ENCODE assay signal across 9 mouse cellular contexts in the genomic region with DNA sequence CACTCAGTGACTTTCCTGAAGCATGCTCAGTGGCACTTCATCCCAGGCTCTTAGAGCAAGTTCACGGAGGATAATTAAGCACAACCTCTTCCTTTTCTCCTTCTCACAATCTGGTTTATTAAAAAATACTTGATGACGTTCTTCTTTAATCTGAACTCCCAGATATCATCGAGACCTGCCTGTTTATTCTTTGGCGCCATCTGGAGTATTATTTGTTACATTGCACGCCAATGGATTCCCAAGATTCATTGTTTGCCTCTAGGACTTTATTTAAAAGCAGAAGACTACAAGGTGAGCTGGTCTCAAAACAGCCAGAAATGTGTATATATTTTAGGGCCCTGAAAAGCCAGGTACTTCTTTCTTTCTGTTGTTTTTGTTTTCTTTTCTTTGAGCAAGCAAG.
DNase-seq lines count a peak whose midpoint lies in the region; ATAC-seq and TF ChIP-seq lines count a peak whose summit lies in the region.
"Had no signal": no experiment of that assay in that cellular context is flagged by ENCODE, and none has a peak within 500 bp of the region (broad histone marks: within the 10 kb centered on the region; RNA-seq: fewer than 3 reads in every experiment).

No protein-coding gene starts in this region.

- no peak overlapping the region for H3K27ac ChIP-seq in forebrain, embryonic 14.5 days (ENCODE audit: low read depth, low read length)
- H3K27ac ChIP-seq in forebrain, embryonic 15.5 days (replicated peaks), result no peak overlapping the region
- H3K27ac ChIP-seq in liver, postnatal 0 days (ENCODE audit: low read depth), result no peak overlapping the region
- H3K27ac ChIP-seq in liver, embryonic 12.5 days, result no peak overlapping the region

- H3K9me3 ChIP-seq in forebrain, embryonic 14.5 days (replicated peaks; ENCODE audit: control insufficient read depth, low read length), result no peaks in the 10 kb centered on the region
- no peaks in the 10 kb centered on the region for H3K9me3 ChIP-seq in forebrain, embryonic 15.5 days
- no peaks in the 10 kb centered on the region for H3K9me3 ChIP-seq in liver, postnatal 0 days (ENCODE audit: low read length)
- 0 out of 2 replicates have a peak, but pooled peaks cover 4% of the 10 kb centered on the region for H3K9me3 ChIP-seq in liver, embryonic 12.5 days (replicated peaks)

- DNase-seq in forebrain, embryonic 14.5 days (ENCODE audit: low spot score), result peak; percentile 66
- DNase-seq in liver, postnatal 0 days, result no peak
- DNase-seq in T-cell, adult 2 months (ENCODE audit: low spot score), result peak; percentile 12
- DNase-seq in layer of hippocampus, postnatal 14 days (ENCODE audit: low spot score in 2 of 2), result no peak
- DNase-seq in thymus, adult 18-20 months, result no peak

- H3K4me1 ChIP-seq in forebrain, embryonic 14.5 days (ENCODE audit: control insufficient read depth, insufficient read depth, low read length), result no peaks in the 10 kb centered on the region
- H3K4me1 ChIP-seq in forebrain, embryonic 15.5 days, result no peaks in the 10 kb centered on the region
- no peaks in the 10 kb centered on the region for H3K4me1 ChIP-seq in liver, postnatal 0 days (ENCODE audit: insufficient read depth)
- H3K4me1 ChIP-seq in liver, embryonic 12.5 days, result peaks cover 13% of the 10 kb centered on the region

- H3K27me3 ChIP-seq in forebrain, embryonic 14.5 days (replicated peaks; ENCODE audit: control insufficient read depth, insufficient read depth, low read length), result no peaks in the 10 kb centered on the region
- no peaks in the 10 kb centered on the region for H3K27me3 ChIP-seq in forebrain, embryonic 15.5 days
- no peaks in the 10 kb centered on the region for H3K27me3 ChIP-seq in liver, postnatal 0 days (ENCODE audit: insufficient read depth, low read length)
- no peaks in the 10 kb centered on the region for H3K27me3 ChIP-seq in liver, embryonic 12.5 days (replicated peaks)

- TF ChIP-seq CTCF in liver, postnatal 0 days (IDR thresholded peaks at IDR 0.05; ENCODE audit: low read depth), result peak; percentile 65

- no peak overlapping the region for H3K9ac ChIP-seq in forebrain, embryonic 14.5 days (ENCODE audit: low read length)
- no peak overlapping the region for H3K9ac ChIP-seq in forebrain, embryonic 15.5 days (replicated peaks)
- no peak overlapping the region for H3K9ac ChIP-seq in liver, postnatal 0 days (replicated peaks)
- H3K9ac ChIP-seq in liver, embryonic 12.5 days, result no peak overlapping the region

- no peak for ATAC-seq in forebrain, embryonic 14.5 days
- no peak for ATAC-seq in forebrain, embryonic 15.5 days (replicated peaks)
- no peak for ATAC-seq in liver, postnatal 0 days
- no peak for ATAC-seq in liver, embryonic 12.5 days
- ATAC-seq in neutrophil, adult 5-6 weeks (ENCODE audit: extremely low read depth, insufficient number of reproducible peaks, low FRiP score, poor library complexity, severe bottlenecking), result 0 out of 2 replicates have a peak, but pooled peaks have one; percentile 36
- ATAC-seq: hindbrain, embryonic 16.5 days had no signal

- WGBS in forebrain, embryonic 14.5 days, result 65% methylated on average over 5 of the region's 5 CpGs
- 47% methylated on average over 5 of the region's 5 CpGs for WGBS in forebrain, embryonic 15.5 days
- 57% methylated on average over 5 of the region's 5 CpGs for WGBS in liver, postnatal 0 days (ENCODE audit: insufficient replicate concordance)
- 66% methylated on average over 5 of the region's 5 CpGs for WGBS in liver, embryonic 12.5 days (ENCODE audit: insufficient replicate concordance)

- H3K4me3 ChIP-seq in forebrain, embryonic 14.5 days (ENCODE audit: low read depth, low read length), result no peak overlapping the region
- H3K4me3 ChIP-seq in forebrain, embryonic 15.5 days, result no peak overlapping the region
- H3K4me3 ChIP-seq in liver, postnatal 0 days (ENCODE audit: low read depth, low read length), result no peak overlapping the region
- no peak overlapping the region for H3K4me3 ChIP-seq in liver, embryonic 12.5 days

- H3K36me3 ChIP-seq in forebrain, embryonic 14.5 days (ENCODE audit: control insufficient read depth, insufficient read depth, low read length), result peaks cover 60% of the 10 kb centered on the region
- H3K36me3 ChIP-seq in forebrain, embryonic 15.5 days, result peaks cover 56% of the 10 kb centered on the region
- H3K36me3 ChIP-seq in liver, postnatal 0 days (replicated peaks; ENCODE audit: insufficient read depth, low read length), result peaks cover 59% of the 10 kb centered on the region
- peaks cover 75% of the 10 kb centered on the region for H3K36me3 ChIP-seq in liver, embryonic 12.5 days

- TF ChIP-seq EP300 in liver, postnatal 0 days (IDR thresholded peaks at IDR 0.05; ENCODE audit: low read depth), result no peak

- no peak overlapping the region for H3K4me2 ChIP-seq in forebrain, embryonic 14.5 days (ENCODE audit: low read length)
- no peak overlapping the region for H3K4me2 ChIP-seq in forebrain, embryonic 15.5 days (replicated peaks)
- no peak overlapping the region for H3K4me2 ChIP-seq in liver, postnatal 0 days (ENCODE audit: low read depth, low read length)
- H3K4me2 ChIP-seq in liver, embryonic 12.5 days, result no peak overlapping the region

Comparison
In these comparisons a context has a peak if more than half of its experiments do, and no peak if none do; other contexts are left out.
1. DNase-seq: peak in forebrain, embryonic 14.5 days (single experiment) and T-cell, adult 2 months (single experiment); none in liver, postnatal 0 days (single experiment), layer of hippocampus, postnatal 14 days (0 of 2) and thymus, adult 18-20 months (0 of 2).